Mouse (Mus musculus) heart, embryonic 16.5 days (tissue): ENCODE data around the gene Aldh2. TPM values are rescaled to one million over a fixed set of nuclear protein-coding genes. Genes with fewer than 3 reads are reported as not detected.

Experiments
- ATAC-seq: fragments of 200-750 bp; cut with Nextera tagmentation; replicated peaks from 2 replicates; pipeline ENCODE4 v1.8.0; 2017; ENCODE audit warnings: moderate number of reproducible peaks; ENCODE audit not compliant: insufficient read depth, low FRiP score; ENCODE audit errors: extremely low read depth
- H3K27ac ChIP-seq: fragments of 300-500 bp; sonication (generic); 2 replicates; pipeline ENCODE4 v1.5.1; 2014; ENCODE audit warnings: mild to moderate bottlenecking, low read length, control low read depth, moderate library complexity
- H3K27me3 ChIP-seq: fragments of 300-500 bp; sonication (generic); 2 replicates; pipeline ENCODE4 v1.6.1; 2014; ENCODE audit warnings: low read length, mixed read lengths; ENCODE audit not compliant: control insufficient read depth, insufficient read depth
- H3K36me3 ChIP-seq: fragments of 300-500 bp; sonication (generic); 2 replicates; pipeline ENCODE4 v1.6.1; 2014; ENCODE audit not compliant: control insufficient read depth, insufficient read depth
- H3K4me1 ChIP-seq: fragments of 300-500 bp; sonication (generic); 2 replicates; pipeline ENCODE4 v1.6.1; 2014; ENCODE audit warnings: low read length, mixed read lengths; ENCODE audit not compliant: control insufficient read depth, insufficient read depth
- H3K4me2 ChIP-seq: fragments of 300-500 bp; sonication (generic); 2 replicates; pipeline ENCODE4 v1.6.1; 2014; ENCODE audit warnings: low read depth, mild to moderate bottlenecking, control low read depth, low read length
- H3K4me3 ChIP-seq: fragments of 300-500 bp; sonication (generic); 2 replicates; pipeline ENCODE4 v1.5.1; 2014; ENCODE audit warnings: mild to moderate bottlenecking, control low read depth, low read length
- H3K9ac ChIP-seq: fragments of 300-500 bp; sonication (generic); 2 replicates; pipeline ENCODE4 v1.6.1; 2014; ENCODE audit warnings: low read length, control low read depth
- H3K9me3 ChIP-seq: fragments of 300-500 bp; sonication (generic); replicated peaks from 2 replicates; pipeline ENCODE4 v1.6.1; 2016; ENCODE audit warnings: low read length; ENCODE audit not compliant: control insufficient read depth
- WGBS: fragments of 180-500 bp; shearing (Covaris S2); extraction: QIAGEN DNeasy Blood & Tissue Kit; methylation state at CpG from one replicate; pipeline ENCODE4 v1.1.7; 2014; 5-methylcytosine and 5-hydroxymethylcytosine counted together
- polyA plus RNA-seq: library from polyadenylated mRNA; unstranded; fragments of >200 nt; fragmentation: Nextera tagmentation; extraction: Ambion mirVana; gene quantifications from 2 replicates; pipeline ENCODE4 v1.2.1, GENCODE M21; 2015

Aldh2 gene
- polyA plus RNA-seq, 1 experiment from 2014 or later = 132 TPM

- no peak overlapping the region for H3K27ac ChIP-seq
- H3K9me3 ChIP-seq = no peaks in the 10 kb centered on the region
- H3K4me1 ChIP-seq = peaks cover 17% of the 10 kb centered on the region
- 74% methylated on average over 6 of the region's 6 CpGs for WGBS
- H3K4me3 ChIP-seq = no peak overlapping the region
- H3K36me3 ChIP-seq = no peaks in the 10 kb centered on the region
- ATAC-seq = no peak
- H3K4me2 ChIP-seq = no peak overlapping the region
- no peaks in the 10 kb centered on the region for H3K27me3 ChIP-seq
- no peak overlapping the region for H3K9ac ChIP-seq
Observed at GRCm38 (mm10) chr5:121589928-121590327, 3.7 kb downstream of the Aldh2 start.

- WGBS = 46% methylated on average over 6 of the region's 6 CpGs
- ATAC-seq = no peak
- Histone ChIP-seq H3K36me3 (no peaks in the 10 kb centered on the region), H3K4me3 (no peak overlapping the region), H3K27ac (peak overlapping the region; percentile 36; the same call in 1 of the 2 replicates), H3K4me2 (peak overlapping the region; percentile 4; the same call in 1 of the 2 replicates), H3K27me3 (no peaks in the 10 kb centered on the region), H3K9ac (no peak overlapping the region), H3K9me3 (no peaks in the 10 kb centered on the region), H3K4me1 (peaks cover 19% of the 10 kb centered on the region)
Observed at GRCm38 (mm10) chr5:121586400-121587039, 7.1 kb downstream of the Aldh2 start.

GRCm38 (mm10) chr5:121585699-121586098 lies 7.9 kb downstream of the Aldh2 start:
- Histone ChIP-seq H3K4me2 (no peak overlapping the region), H3K4me3 (no peak overlapping the region), H3K36me3 (no peaks in the 10 kb centered on the region), H3K27ac (no peak overlapping the region), H3K27me3 (no peaks in the 10 kb centered on the region), H3K9me3 (no peaks in the 10 kb centered on the region), H3K9ac (no peak overlapping the region), H3K4me1 (peaks cover 18% of the 10 kb centered on the region)
- 83% methylated on average over 5 of the region's 5 CpGs for WGBS
- ATAC-seq = no peak

GRCm38 (mm10) chr5:121585005-121585404 lies 8.6 kb downstream of the Aldh2 start:
- H3K4me1 ChIP-seq = peaks cover 18% of the 10 kb centered on the region
- H3K36me3 ChIP-seq = no peaks in the 10 kb centered on the region
- no peaks in the 10 kb centered on the region for H3K9me3 ChIP-seq
- no peak overlapping the region for H3K27ac ChIP-seq
- H3K9ac ChIP-seq = no peak overlapping the region
- no peak overlapping the region for H3K4me3 ChIP-seq
- H3K27me3 ChIP-seq = no peaks in the 10 kb centered on the region
- ATAC-seq = no peak
- no peak overlapping the region for H3K4me2 ChIP-seq
- 94% methylated on average over 10 of the region's 10 CpGs for WGBS

GRCm38 (mm10) chr5:121583765-121584501 lies 9.7 kb downstream of the Aldh2 start:
- H3K36me3 ChIP-seq = 0 out of 2 replicates have a peak, but pooled peaks cover 7% of the 10 kb centered on the region
- no peaks in the 10 kb centered on the region for H3K9me3 ChIP-seq
- no peak overlapping the region for H3K9ac ChIP-seq
- H3K4me1 ChIP-seq = peaks cover 18% of the 10 kb centered on the region
- H3K27me3 ChIP-seq = no peaks in the 10 kb centered on the region
- peak overlapping the region; percentile 67 for H3K27ac ChIP-seq
- 43% methylated on average over 12 of the region's 12 CpGs for WGBS
- no peak overlapping the region for H3K4me3 ChIP-seq
- H3K4me2 ChIP-seq = 0 out of 2 replicates have a peak overlapping the region, but pooled peaks have one; percentile 16
- ATAC-seq = peak; percentile 88

GRCm38 (mm10) chr5:121581945-121582344 lies 11.7 kb downstream of the Aldh2 start:
- Histone ChIP-seq H3K4me2 (no peak overlapping the region), H3K4me1 (peaks cover 16% of the 10 kb centered on the region), H3K4me3 (no peak overlapping the region), H3K9me3 (no peaks in the 10 kb centered on the region), H3K27me3 (no peaks in the 10 kb centered on the region), H3K36me3 (0 out of 2 replicates have a peak, but pooled peaks cover 7% of the 10 kb centered on the region), H3K9ac (no peak overlapping the region), H3K27ac (no peak overlapping the region)
- WGBS = 86% methylated on average over 8 of the region's 8 CpGs
- no peak for ATAC-seq

GRCm38 (mm10) chr5:121576927-121577488 lies 16.6 kb downstream of the Aldh2 start:
- H3K4me1 ChIP-seq = no peaks in the 10 kb centered on the region
- H3K9me3 ChIP-seq = no peaks in the 10 kb centered on the region
- 70% methylated on average over 11 of the region's 11 CpGs for WGBS
- 0 out of 2 replicates have a peak, but pooled peaks cover 9% of the 10 kb centered on the region for H3K36me3 ChIP-seq
- no peak overlapping the region for H3K27ac ChIP-seq
- H3K4me3 ChIP-seq = no peak overlapping the region
- no peak overlapping the region for H3K4me2 ChIP-seq
- no peaks in the 10 kb centered on the region for H3K27me3 ChIP-seq
- ATAC-seq = no peak
- H3K9ac ChIP-seq = no peak overlapping the region

- Histone ChIP-seq H3K27ac (no peak overlapping the region), H3K27me3 (no peaks in the 10 kb centered on the region), H3K4me3 (no peak overlapping the region), H3K36me3 (0 out of 2 replicates have a peak, but pooled peaks cover 9% of the 10 kb centered on the region), H3K4me1 (no peaks in the 10 kb centered on the region), H3K4me2 (no peak overlapping the region), H3K9ac (no peak overlapping the region), H3K9me3 (no peaks in the 10 kb centered on the region)
- no peak for ATAC-seq
- 91% methylated on average over 11 of the region's 11 CpGs for WGBS
Observed at GRCm38 (mm10) chr5:121575867-121576266, 17.8 kb downstream of the Aldh2 start.

GRCm38 (mm10) chr5:121574145-121574544 lies 19.5 kb downstream of the Aldh2 start:
- 0 out of 2 replicates have a peak, but pooled peaks cover 4% of the 10 kb centered on the region for H3K36me3 ChIP-seq
- 87% methylated on average over 13 of the region's 13 CpGs for WGBS

More at GRCm38 (mm10) chr5:121574145-121574544, 19.5 kb downstream of the Aldh2 start:
- Histone ChIP-seq H3K27me3 (no peaks in the 10 kb centered on the region), H3K4me3 (no peak overlapping the region), H3K4me2 (no peak overlapping the region), H3K4me1 (0 out of 2 replicates have a peak, but pooled peaks cover 3% of the 10 kb centered on the region), H3K9me3 (no peaks in the 10 kb centered on the region), H3K9ac (no peak overlapping the region), H3K27ac (no peak overlapping the region)
- ATAC-seq = no peak
